Mouse (Mus musculus) ovary, adult 18-20 months (tissue): Measurements from ENCODE around the gene Olfr568.

ENCODE experiments used
- DNase-seq: peaks from one replicate; pipeline ENCODE4 v3.0.0; 2022; ENCODE audit warnings: low spot score, mixed read lengths

Gene Olfr568

GRCm38 (mm10) chr7:102876822-102877221 lies at the start of gene Olfr568:
TSS of gene Olfr568 (plus strand) at chr7:102877122.
- no peak for DNase-seq

- no peak for DNase-seq
Observed at GRCm38 (mm10) chr7:102855807-102856206, 21.1 kb upstream of the Olfr568 start.

GRCm38 (mm10) chr7:102858665-102859064 lies 18.3 kb upstream of the Olfr568 start, which contains the start of gene Olfr566:
TSS of gene Olfr566 (minus strand) at chr7:102858765.
- no peak for DNase-seq

- DNase-seq, result no peak
Observed at GRCm38 (mm10) chr7:102890782-102891181, 13.9 kb downstream of the Olfr568 start, which contains the start of gene Olfr569. TSS of gene Olfr569 (minus strand) at chr7:102890882.

GRCm38 (mm10) chr7:102915261-102915660 lies 38.3 kb downstream of the Olfr568 start:
- DNase-seq, result no peak

- DNase-seq, result no peak
Observed at GRCm38 (mm10) chr7:102916405-102916804, 39.5 kb downstream of the Olfr568 start.

GRCm38 (mm10) chr7:102917032-102917875 lies 40.3 kb downstream of the Olfr568 start, which contains the start of gene Olfr571:
TSS of gene Olfr571 (minus strand) at chr7:102917536.
- no peak for DNase-seq

GRCm38 (mm10) chr7:102919632-102920031 lies 42.7 kb downstream of the Olfr568 start:
- no peak for DNase-seq

- DNase-seq, result no peak
Observed at GRCm38 (mm10) chr7:102924109-102924508, 47.2 kb downstream of the Olfr568 start, which contains the start of gene Olfr572. TSS of gene Olfr572 (plus strand) at chr7:102924409.

- DNase-seq, result no peak
Observed at GRCm38 (mm10) chr7:102927105-102927504, 50.2 kb downstream of the Olfr568 start.
